Mouse (Mus musculus) brain, embryonic 14.5 days (tissue): ENCODE measurements around the gene Pou2f3.

ENCODE experiments used
- CTCF ChIP-seq: fragments of 200-500 bp; IDR thresholded peaks from 2 replicates; pipeline ENCODE4 v1.5.1; 2012; ENCODE audit warnings: inconsistent platforms, mild to moderate bottlenecking, moderate library complexity, borderline replicate concordance; ENCODE audit not compliant: insufficient read depth, insufficient read length; ENCODE audit errors: extremely low read depth
- POLR2A ChIP-seq: fragments of 200-500 bp; IDR thresholded peaks from 2 replicates; pipeline ENCODE4 v1.6.1; 2012; ENCODE audit warnings: mild to moderate bottlenecking, inconsistent platforms, borderline replicate concordance; ENCODE audit not compliant: poor library complexity, insufficient read depth, insufficient read length, severe bottlenecking; ENCODE audit errors: extremely low read depth

GRCm38 (mm10) chr9:43106426-43107186 lies 103.6 kb downstream of the Pou2f3 start:
- TF ChIP-seq POLR2A (no peak), CTCF (no peak)
